Mouse (Mus musculus) embryonic facial prominence, embryonic 14.5 days (tissue): ENCODE measurements around the gene Ppp2r5c. TPM values are rescaled to one million over a fixed set of nuclear protein-coding genes. Genes with fewer than 3 reads are reported as not detected.

ENCODE experiments used
- polyA plus RNA-seq: library from polyadenylated mRNA; unstranded; fragments of >200 nt; fragmentation: Nextera tagmentation; extraction: Ambion mirVana; gene quantifications from 2 replicates; pipeline ENCODE4 v1.2.1, GENCODE M21; 2014

Ppp2r5c gene
- polyA plus RNA-seq, 1 experiment from 2014 or later = 133 TPM

Other genes starting within 250 kb of the Ppp2r5c start
- gene Dio3, start 168.1 kb upstream of the Ppp2r5c start, polyA plus RNA-seq = 1.4 and 2.4 TPM in 2 replicates
- 60.5 and 69.2 TPM in 2 replicates for gene Dync1h1, start 154.3 kb downstream of the Ppp2r5c start, polyA plus RNA-seq
- not detected in 2 replicates for gene 1700001K19Rik, start 235.5 kb downstream of the Ppp2r5c start, polyA plus RNA-seq